ENCODE assay signal across 21 mouse cellular contexts in genomic region chr13:114891655-114892054, GRCm38 (mm10). TPM values are rescaled to one million over a fixed set of nuclear protein-coding genes. Genes with fewer than 3 reads are reported as not detected.
DNase-seq lines count a peak whose midpoint lies in the region; ATAC-seq and TF ChIP-seq lines count a peak whose summit lies in the region.
"Had no signal": no experiment of that assay in that cellular context is flagged by ENCODE, and none has a peak within 500 bp of the region (broad histone marks: within the 10 kb centered on the region; RNA-seq: fewer than 3 reads in every experiment).

No protein-coding gene starts in this region.

- H3K27me3 ChIP-seq in heart, embryonic 12.5 days (replicated peaks) = no peaks in the 10 kb centered on the region
- no peaks in the 10 kb centered on the region for H3K27me3 ChIP-seq in heart, embryonic 16.5 days (ENCODE audit: control insufficient read depth, insufficient read depth, low read length)
- H3K27me3 ChIP-seq: embryonic facial prominence, embryonic 13.5 days; forebrain, embryonic 12.5 days; hindbrain, embryonic 12.5 days had no signal

- ATAC-seq in heart, embryonic 12.5 days (ENCODE audit: insufficient number of reproducible peaks, low FRiP score) = peak; percentile 68
- ATAC-seq in heart, embryonic 16.5 days (replicated peaks; ENCODE audit: extremely low read depth, insufficient read depth, low FRiP score) = no peak; the same call in 1 of the 2 replicates
- ATAC-seq in CD4-positive, CD25-positive, alpha-beta regulatory T cell, adult 4 months = no peak
- ATAC-seq: forebrain, embryonic 16.5 days; hindbrain, embryonic 16.5 days; inflammation-experienced regulatory T-cells, adult 6 months; intestine, postnatal 0 days had no signal

- no peak for TF ChIP-seq CTCF in lung, adult 2 months (IDR thresholded peaks at IDR 0.05; ENCODE audit: insufficient read depth, low read length)

- no peak for DNase-seq in heart, adult 11 months
- no peak for DNase-seq in heart, postnatal 36 days
- peak; percentile 30 for DNase-seq in lung, postnatal 10 days
- DNase-seq in lung, adult 2 months = no peak
- DNase-seq: adrenal gland, adult 2 months; adrenal gland, postnatal 25 days; cerebellum, adult 18-20 months; cerebellum, adult 9-11 months; cerebellum, postnatal 36 days; gastrocnemius, postnatal 10 days; heart, postnatal 10 days had no signal

- peak overlapping the region; percentile 70 for H3K27ac ChIP-seq in heart, embryonic 12.5 days (ENCODE audit: poor library complexity, severe bottlenecking)
- peak overlapping the region; percentile 48; the same call in 1 of the 2 replicates for H3K27ac ChIP-seq in heart, embryonic 16.5 days (ENCODE audit: low read length)
- H3K27ac ChIP-seq: embryonic facial prominence, embryonic 13.5 days; forebrain, embryonic 12.5 days; hindbrain, embryonic 12.5 days had no signal

- no peak for TF ChIP-seq POLR2A in lung, adult 2 months (IDR thresholded peaks at IDR 0.05; ENCODE audit: borderline replicate concordance, extremely low read depth, low read depth, low read length)

- no peak overlapping the region for H3K9ac ChIP-seq in heart, embryonic 12.5 days
- H3K9ac ChIP-seq in heart, embryonic 16.5 days (ENCODE audit: low read length) = no peak overlapping the region
- H3K9ac ChIP-seq: embryonic facial prominence, embryonic 13.5 days; forebrain, embryonic 12.5 days; hindbrain, embryonic 12.5 days had no signal

- no peak overlapping the region for H3K4me3 ChIP-seq in heart, embryonic 12.5 days
- no peak overlapping the region for H3K4me3 ChIP-seq in heart, embryonic 16.5 days (ENCODE audit: low read length)
- no peak overlapping the region for H3K4me3 ChIP-seq in lung, adult 2 months (replicated peaks; ENCODE audit: extremely low read depth, low read depth, low read length)
- H3K4me3 ChIP-seq: embryonic facial prominence, embryonic 13.5 days; forebrain, embryonic 12.5 days; hindbrain, embryonic 12.5 days had no signal

- intact Hi-C loops in heart, postnatal 36 days (cut with DNase I) = loop anchor here (10.0 kb wide), 1 partner anchor 213 kb away; the partner anchor contains the start of genes Gm49395 and Itga1

- H3K4me1 ChIP-seq in heart, embryonic 12.5 days (replicated peaks) = peaks cover 9% of the 10 kb centered on the region
- peaks cover 13% of the 10 kb centered on the region for H3K4me1 ChIP-seq in heart, embryonic 16.5 days (ENCODE audit: control insufficient read depth, insufficient read depth, low read length)
- H3K4me1 ChIP-seq in lung, adult 2 months (ENCODE audit: control insufficient read depth, insufficient read depth, low read length) = peaks cover 16% of the 10 kb centered on the region
- H3K4me1 ChIP-seq: embryonic facial prominence, embryonic 13.5 days; forebrain, embryonic 12.5 days; hindbrain, embryonic 12.5 days had no signal

- no peaks in the 10 kb centered on the region for H3K36me3 ChIP-seq in heart, embryonic 12.5 days
- H3K36me3 ChIP-seq in heart, embryonic 16.5 days (ENCODE audit: control insufficient read depth, insufficient read depth) = no peaks in the 10 kb centered on the region
- H3K36me3 ChIP-seq: embryonic facial prominence, embryonic 13.5 days; forebrain, embryonic 12.5 days; hindbrain, embryonic 12.5 days had no signal

- no peak overlapping the region for H3K4me2 ChIP-seq in heart, embryonic 12.5 days
- H3K4me2 ChIP-seq in heart, embryonic 16.5 days (ENCODE audit: low read depth, low read length) = no peak overlapping the region
- H3K4me2 ChIP-seq: embryonic facial prominence, embryonic 13.5 days; forebrain, embryonic 12.5 days; hindbrain, embryonic 12.5 days had no signal

- WGBS in heart, embryonic 12.5 days = 37% methylated on average over 6 of the region's 6 CpGs
- 42% methylated on average over 6 of the region's 6 CpGs for WGBS in heart, embryonic 16.5 days
- 48% methylated on average over 6 of the region's 6 CpGs for WGBS in lung, adult 2 months

- no peaks in the 10 kb centered on the region for H3K9me3 ChIP-seq in heart, embryonic 12.5 days (replicated peaks)
- no peaks in the 10 kb centered on the region for H3K9me3 ChIP-seq in heart, embryonic 16.5 days (replicated peaks; ENCODE audit: control insufficient read depth, low read length)
- H3K9me3 ChIP-seq: embryonic facial prominence, embryonic 13.5 days; forebrain, embryonic 12.5 days; hindbrain, embryonic 12.5 days had no signal

RNA-seq across cellular contexts. Expression of gene Itga2, which starts 40.2 kb away (rescaled TPM):
- 2.6 and 3.1 TPM in 2 replicates for polyA plus RNA-seq in heart, embryonic 12.5 days (2016; fragmentation: Nextera tagmentation; extraction: Ambion mirVana)
- polyA plus RNA-seq in heart, embryonic 16.5 days (2015; fragmentation: Nextera tagmentation; extraction: Ambion mirVana) = 1.9 and 3.8 TPM in 2 replicates
- total RNA-seq in heart, postnatal 36 days (2021) = 1 to 10 TPM in 1 of 2 experiments, under 1 TPM in 1; 0.39 to 1.2 TPM
- 2.3 and 3.5 TPM in 2 replicates for polyA plus RNA-seq in lung, adult 2 months (2012; rRNA removed)
- 1 to 10 TPM; 5.8 to 7.8 TPM for polyA plus RNA-seq in CD4-positive, CD25-positive, alpha-beta regulatory T cell, adult 4 months (2017; shearing (Covaris generic))
